Mouse (Mus musculus) lung, postnatal 10 days (tissue): ENCODE data around the gene C130050O18Rik.
"Not testable (repeated sequence)": the region's sequence is repeated elsewhere in the genome, so short reads cannot be mapped to it uniquely, and the experiment has no call there.

ENCODE experiments used
- DNase-seq: peaks from one replicate; pipeline ENCODE4 v3.0.0; 2021

C130050O18Rik gene

GRCm38 (mm10) chr5:139380385-139381248 is 24.5 kb upstream of the C130050O18Rik start:
- peak; percentile 98 for DNase-seq

- no peak for DNase-seq
Observed at GRCm38 (mm10) chr5:139381586-139382513, 23.2 kb upstream of the C130050O18Rik start.

- peak; percentile 84 for DNase-seq
Observed at GRCm38 (mm10) chr5:139382760-139383159, 22.3 kb upstream of the C130050O18Rik start.

- no peak for DNase-seq
Observed at GRCm38 (mm10) chr5:139383234-139383633, 21.8 kb upstream of the C130050O18Rik start.

GRCm38 (mm10) chr5:139384531-139384930 is 20.5 kb upstream of the C130050O18Rik start:
- DNase-seq, result peak; percentile 72

- DNase-seq, result no peak
Observed at GRCm38 (mm10) chr5:139386047-139386446, 19.0 kb upstream of the C130050O18Rik start.

- DNase-seq, result peak; percentile 76
Observed at GRCm38 (mm10) chr5:139387329-139388194, 17.5 kb upstream of the C130050O18Rik start.

- peak; percentile 59 for DNase-seq
Observed at GRCm38 (mm10) chr5:139388195-139388570, 16.9 kb upstream of the C130050O18Rik start.

GRCm38 (mm10) chr5:139388694-139389675 is 16.1 kb upstream of the C130050O18Rik start:
- no peak for DNase-seq

- peak; percentile 93 for DNase-seq
Observed at GRCm38 (mm10) chr5:139389676-139390061, 15.4 kb upstream of the C130050O18Rik start.

GRCm38 (mm10) chr5:139390324-139391119 is 14.6 kb upstream of the C130050O18Rik start:
- DNase-seq, result not testable (repeated sequence)

GRCm38 (mm10) chr5:139391309-139391990 is 13.6 kb upstream of the C130050O18Rik start:
- DNase-seq, result no peak

- no peak for DNase-seq
Observed at GRCm38 (mm10) chr5:139392219-139393196, 12.6 kb upstream of the C130050O18Rik start.

GRCm38 (mm10) chr5:139393197-139393588 is 11.9 kb upstream of the C130050O18Rik start:
- DNase-seq, result no peak

GRCm38 (mm10) chr5:139394399-139394798 is 10.7 kb upstream of the C130050O18Rik start:
- no peak for DNase-seq

- no peak for DNase-seq
Observed at GRCm38 (mm10) chr5:139395528-139395927, 9.6 kb upstream of the C130050O18Rik start.

- DNase-seq, result no peak
Observed at GRCm38 (mm10) chr5:139397359-139397916, 7.6 kb upstream of the C130050O18Rik start.
